Mouse (Mus musculus): ENCODE measurements around the gene Mal. TPM values are rescaled to one million over a fixed set of nuclear protein-coding genes. Genes with fewer than 3 reads are reported as not detected.

Gene Mal
- polyA plus RNA-seq (2015; fragmentation: Illumina TruSeq; extraction: RNeasy Lipid Tissue Mini Kit (QIAGEN cat#74804); ENCODE audit: insufficient read depth, low read depth, low replicate concordance), result 2.6 TPM

GRCm38 (mm10) chr2:127656086-127656720, at the start of gene Mal:
Gene Mal, minus strand, starts transcription at chr2:127656695.

GRCm38 (mm10) chr2:127586694-127587513, 69.6 kb downstream of the Mal start, which contains the start of the genes Zfp661 and Mrps5:
Gene Zfp661, minus strand, starts transcription at chr2:127587094.
Gene Mrps5, plus strand, starts transcription at chr2:127587222.

Other genes starting within 250 kb of the Mal start
- gene Gpat2, start 231.5 kb downstream of the Mal start, polyA plus RNA-seq (2015; fragmentation: Illumina TruSeq; extraction: RNeasy Lipid Tissue Mini Kit (QIAGEN cat#74804); ENCODE audit: insufficient read depth, low read depth, low replicate concordance), result not detected
- 8.6 TPM for gene Fahd2a, start 212.1 kb downstream of the Mal start, polyA plus RNA-seq (2015; fragmentation: Illumina TruSeq; extraction: RNeasy Lipid Tissue Mini Kit (QIAGEN cat#74804); ENCODE audit: insufficient read depth, low read depth, low replicate concordance)
- gene Kcnip3, start 134.6 kb downstream of the Mal start, polyA plus RNA-seq (2015; fragmentation: Illumina TruSeq; extraction: RNeasy Lipid Tissue Mini Kit (QIAGEN cat#74804); ENCODE audit: insufficient read depth, low read depth, low replicate concordance), result 1.3 TPM
- gene Prom2, start 115.2 kb downstream of the Mal start, polyA plus RNA-seq (2015; fragmentation: Illumina TruSeq; extraction: RNeasy Lipid Tissue Mini Kit (QIAGEN cat#74804); ENCODE audit: insufficient read depth, low read depth, low replicate concordance), result 9.1 TPM
- gene Zfp661, start 69.6 kb downstream of the Mal start, polyA plus RNA-seq (2015; fragmentation: Illumina TruSeq; extraction: RNeasy Lipid Tissue Mini Kit (QIAGEN cat#74804); ENCODE audit: insufficient read depth, low read depth, low replicate concordance), result 2.1 TPM
- 11.6 TPM for gene Mrps5, start 69.5 kb downstream of the Mal start, polyA plus RNA-seq (2015; fragmentation: Illumina TruSeq; extraction: RNeasy Lipid Tissue Mini Kit (QIAGEN cat#74804); ENCODE audit: insufficient read depth, low read depth, low replicate concordance)
- gene Mall, start 73.2 kb upstream of the Mal start, polyA plus RNA-seq (2015; fragmentation: Illumina TruSeq; extraction: RNeasy Lipid Tissue Mini Kit (QIAGEN cat#74804); ENCODE audit: insufficient read depth, low read depth, low replicate concordance), result 4.6 TPM
- gene Nphp1, start 132.2 kb upstream of the Mal start, polyA plus RNA-seq (2015; fragmentation: Illumina TruSeq; extraction: RNeasy Lipid Tissue Mini Kit (QIAGEN cat#74804); ENCODE audit: insufficient read depth, low read depth, low replicate concordance), result 5.9 TPM
- gene Mtln, start 135.8 kb upstream of the Mal start, polyA plus RNA-seq (2015; fragmentation: Illumina TruSeq; extraction: RNeasy Lipid Tissue Mini Kit (QIAGEN cat#74804); ENCODE audit: insufficient read depth, low read depth, low replicate concordance), result 5.8 TPM
- gene Bub1, start 175.2 kb upstream of the Mal start, polyA plus RNA-seq (2015; fragmentation: Illumina TruSeq; extraction: RNeasy Lipid Tissue Mini Kit (QIAGEN cat#74804); ENCODE audit: insufficient read depth, low read depth, low replicate concordance), result not detected
- gene Acoxl, start 182.2 kb upstream of the Mal start, polyA plus RNA-seq (2015; fragmentation: Illumina TruSeq; extraction: RNeasy Lipid Tissue Mini Kit (QIAGEN cat#74804); ENCODE audit: insufficient read depth, low read depth, low replicate concordance), result not detected